Mouse (Mus musculus) cerebellum, postnatal 10 days (tissue): Measurements from ENCODE around the gene Nudcd3.
A peak's percentile ranks its signal among the peaks of the same experiment; 100 is the strongest.

ENCODE experiments used
- DNase-seq, 2 experiments: peaks; one replicate each; pipeline ENCODE4 v3.0.0; 2021; ENCODE audit warnings: mixed read lengths in 2 of 2

Nudcd3 gene

DNA sequence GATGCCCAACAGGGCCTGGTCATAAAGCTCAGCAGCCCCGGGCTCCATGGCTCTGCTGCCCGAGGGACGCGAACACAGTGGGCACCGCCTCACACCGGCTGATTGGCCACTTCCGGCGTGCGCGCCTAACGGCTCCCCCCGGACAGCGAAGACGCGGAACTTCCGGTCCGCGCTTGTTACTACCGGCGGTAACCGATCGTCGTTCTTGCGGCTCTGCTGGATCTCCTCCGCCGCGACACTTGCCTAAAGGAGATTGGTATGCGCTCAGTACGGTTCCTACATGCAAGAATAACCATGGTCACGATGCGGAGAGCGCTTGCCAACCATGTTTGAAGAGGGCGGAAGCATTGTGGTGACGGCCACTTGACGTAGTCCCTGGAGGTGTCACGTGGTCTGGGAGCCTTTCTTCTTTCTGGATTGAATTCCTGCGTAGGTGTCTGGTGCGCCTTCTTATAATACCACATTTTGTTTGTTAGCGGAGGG is at the start of gene Nudcd3:
TSS of gene Nudcd3 (minus strand) at position 329 of the 483 bp plus-strand sequence.
- peak; percentile 93 to 94 for DNase-seq

DNA sequence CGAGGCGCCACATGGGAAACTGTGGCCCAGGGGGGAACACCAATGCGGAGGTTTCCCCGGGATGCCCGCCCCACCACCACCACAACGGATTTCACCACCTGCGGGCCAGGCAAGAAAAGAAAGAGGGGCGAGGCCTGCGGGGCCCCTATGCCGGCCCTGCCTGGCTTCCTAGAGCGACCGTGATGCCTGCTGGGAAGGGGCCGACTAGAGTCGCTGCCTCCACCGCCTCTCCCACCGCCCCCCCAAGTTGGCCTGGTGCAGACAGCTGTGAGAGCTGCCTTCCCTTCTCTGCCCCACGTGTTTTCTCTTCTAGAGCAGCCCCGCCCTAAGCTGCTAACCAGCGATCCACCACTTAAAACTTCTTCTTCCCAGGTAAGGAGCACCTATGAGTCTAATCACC is 44.5 kb upstream of the Nudcd3 start:
- DNase-seq: no peak

DNA sequence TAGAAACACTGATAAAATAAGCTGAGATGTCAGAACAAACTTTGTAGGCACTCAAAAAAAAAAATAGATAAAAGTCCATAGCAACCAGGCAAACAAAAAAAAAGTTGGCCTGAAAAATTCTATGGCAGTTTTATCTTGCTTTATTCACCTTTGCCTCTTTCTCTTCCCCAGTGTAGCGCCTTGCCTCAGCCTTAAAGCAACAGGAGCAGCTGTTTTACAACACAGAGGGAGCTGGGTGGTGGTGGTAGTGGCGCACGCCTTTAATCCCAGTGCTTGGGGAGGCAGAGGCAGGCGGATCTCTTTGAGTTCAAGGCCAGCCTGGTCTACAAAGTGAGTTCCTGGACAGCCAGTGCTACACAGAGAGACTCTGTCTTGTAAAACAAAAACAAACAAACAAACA is 32.8 kb upstream of the Nudcd3 start:
- no peak for DNase-seq

DNA sequence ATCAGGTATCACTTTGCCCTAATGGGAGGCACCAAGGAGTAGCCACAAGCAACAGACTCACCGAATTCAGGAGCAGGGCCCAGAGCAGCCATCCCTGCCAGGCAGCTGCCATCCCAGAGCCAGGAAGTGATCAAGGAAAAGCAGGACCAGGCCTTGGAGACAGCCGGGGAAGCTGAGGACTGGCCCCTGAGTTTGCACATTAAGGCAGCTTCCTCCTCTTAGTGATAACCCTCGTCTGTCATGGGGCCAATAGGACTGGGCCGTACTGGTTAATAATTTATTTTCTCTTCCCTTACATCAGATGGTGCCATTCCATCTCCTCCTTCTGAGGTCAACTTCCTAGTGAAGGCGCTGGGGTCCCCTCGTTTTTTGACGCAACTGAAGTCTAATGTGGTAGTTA is 29.8 kb upstream of the Nudcd3 start, which contains the start of gene Npc1l1:
TSS of gene Npc1l1 (minus strand) at position 132 of the 400 bp plus-strand sequence.
- DNase-seq: no peak

DNA sequence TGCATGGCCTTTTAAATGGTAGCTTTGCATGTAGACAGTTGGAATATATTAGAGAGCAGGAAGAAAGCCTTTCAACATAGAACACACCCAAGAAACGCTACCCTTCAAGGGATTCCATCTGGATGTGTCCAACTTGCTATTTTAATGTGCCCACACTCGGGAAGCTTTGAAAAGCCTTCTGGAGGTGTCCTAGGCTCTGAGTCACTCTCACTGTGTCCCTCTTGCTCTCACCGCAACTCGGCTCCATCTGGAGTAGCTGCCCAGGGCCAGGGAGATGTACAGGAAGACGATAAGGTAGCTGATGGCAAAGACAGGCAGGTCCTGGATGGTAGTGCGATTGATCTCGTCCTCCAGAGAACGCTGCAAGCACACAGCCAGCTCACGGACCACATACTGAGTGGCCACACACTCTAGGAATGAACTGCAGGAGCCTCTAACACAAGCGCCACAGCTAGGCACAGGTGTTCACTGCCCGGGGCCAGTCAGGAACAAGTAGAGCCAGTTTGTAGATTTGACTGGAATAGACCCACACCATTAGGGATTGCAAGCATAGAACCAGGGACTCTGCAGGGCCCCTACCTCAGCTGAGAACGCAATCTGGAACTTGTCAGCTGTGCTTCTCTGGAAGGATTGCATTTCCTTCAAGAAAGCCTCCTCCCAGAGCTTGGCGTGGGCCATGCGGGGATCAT is 24.5 kb upstream of the Nudcd3 start:
- DNase-seq: no peak

DNA sequence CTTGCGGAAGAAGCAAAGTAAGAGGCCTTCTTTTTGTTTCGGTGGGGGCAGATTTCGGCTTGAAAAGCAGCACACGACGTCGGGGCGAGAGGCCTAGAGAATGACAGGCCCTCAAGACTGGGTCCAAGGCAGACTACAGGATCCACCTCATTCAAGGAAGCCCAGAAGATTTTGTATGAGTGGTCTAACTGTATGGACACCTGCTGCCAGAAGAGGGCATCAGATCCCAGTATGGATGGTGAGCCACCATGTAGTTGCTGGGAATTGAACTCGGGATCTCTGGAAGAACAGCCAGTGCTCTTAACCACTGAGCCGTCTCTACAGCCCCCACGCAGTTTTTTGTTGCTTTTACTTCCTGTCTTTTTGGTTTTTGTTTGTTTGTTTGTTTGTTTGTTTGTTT is 22.0 kb upstream of the Nudcd3 start:
- DNase-seq: no peak

DNA sequence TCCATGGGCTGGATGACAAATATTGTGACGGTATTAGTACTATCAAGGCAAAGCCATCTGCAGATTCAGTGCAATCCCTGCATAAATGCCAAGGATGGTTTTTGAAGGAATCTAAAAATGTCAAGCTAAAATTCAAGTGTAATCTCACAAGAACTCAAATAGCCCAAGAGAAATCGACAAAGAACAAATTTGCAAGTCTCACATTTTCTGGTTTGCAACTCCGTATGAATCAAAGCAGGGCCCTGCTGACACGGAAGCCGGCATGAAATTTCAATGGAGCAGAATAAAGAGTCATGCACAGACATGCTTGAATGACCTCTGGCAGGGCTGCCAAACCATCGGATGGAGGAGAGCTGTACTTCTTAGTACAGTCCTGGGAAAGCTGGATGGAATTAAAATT is 19.8 kb upstream of the Nudcd3 start:
- DNase-seq: peak; percentile 45 to 55

DNA sequence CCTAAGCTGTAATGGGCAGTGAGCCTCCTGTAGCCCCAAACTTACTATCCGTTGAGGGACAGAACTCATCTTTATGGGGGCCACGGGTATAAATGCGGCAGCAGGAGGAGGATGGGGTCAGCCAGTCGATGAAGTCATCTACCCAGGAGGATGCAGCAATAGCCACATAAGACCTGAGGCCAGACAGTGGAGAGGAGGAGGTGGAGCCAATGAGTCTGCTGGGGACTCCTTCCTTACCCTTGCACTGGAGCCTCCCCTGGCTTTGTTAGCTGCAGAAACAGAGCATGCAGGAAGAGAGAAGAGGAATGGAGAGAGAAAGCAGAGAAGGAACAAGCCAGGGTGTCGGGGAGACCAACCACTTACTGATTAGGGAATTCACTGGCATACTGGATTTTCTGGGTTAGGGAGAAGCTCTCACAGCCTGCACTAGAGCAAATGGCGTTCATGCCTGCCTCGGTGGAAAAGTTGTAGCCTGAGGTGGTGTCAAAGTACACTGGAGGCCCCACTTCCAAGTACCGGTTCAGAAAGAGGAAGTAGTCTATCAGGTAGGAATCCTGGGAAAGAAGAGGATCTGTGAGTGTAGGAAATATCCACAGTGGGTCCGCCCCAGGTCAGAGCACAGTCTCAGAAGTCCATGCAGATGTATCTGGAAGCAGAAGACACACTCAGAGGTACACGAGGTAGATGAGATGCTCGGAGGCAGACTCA is 18.1 kb upstream of the Nudcd3 start:
- DNase-seq: no peak

DNA sequence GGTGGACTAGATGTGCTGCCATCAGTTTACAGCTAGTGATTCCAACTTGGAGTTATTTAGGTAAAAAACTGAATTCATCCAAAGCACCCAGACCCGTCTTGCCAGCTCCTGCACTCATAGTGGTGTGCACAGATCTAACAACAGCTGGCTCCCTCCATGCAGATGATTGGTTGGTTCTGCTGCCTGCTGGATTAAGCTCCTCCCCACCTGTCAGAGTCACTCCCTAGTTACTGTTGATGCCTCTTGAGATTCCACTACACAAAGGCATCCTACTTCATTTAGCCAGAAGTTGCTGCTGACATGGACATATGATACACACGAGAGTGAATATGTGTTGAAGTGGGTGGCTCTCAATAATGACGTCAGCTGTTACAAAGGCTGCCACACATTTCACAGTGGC is 16.6 kb upstream of the Nudcd3 start:
- DNase-seq: no peak

DNA sequence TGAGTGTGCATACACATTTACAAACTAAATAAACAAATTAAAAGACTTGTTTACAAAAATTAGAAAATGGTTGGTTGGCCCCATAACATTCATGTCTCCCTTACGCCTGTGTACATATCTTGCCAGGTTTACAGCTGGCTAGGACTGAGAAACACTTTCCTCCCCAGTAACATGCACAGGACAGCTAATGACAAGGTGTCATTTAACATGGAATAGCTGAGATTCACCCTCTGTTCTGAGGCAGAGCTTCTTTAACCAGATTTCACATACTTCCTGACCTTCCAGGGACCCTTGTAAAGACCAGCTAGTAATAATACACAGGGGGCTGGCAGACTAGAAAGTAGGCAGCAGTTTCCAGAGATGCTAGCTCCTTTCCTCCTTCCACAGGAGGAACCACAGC is 7.9 kb upstream of the Nudcd3 start:
- DNase-seq: no peak

DNA sequence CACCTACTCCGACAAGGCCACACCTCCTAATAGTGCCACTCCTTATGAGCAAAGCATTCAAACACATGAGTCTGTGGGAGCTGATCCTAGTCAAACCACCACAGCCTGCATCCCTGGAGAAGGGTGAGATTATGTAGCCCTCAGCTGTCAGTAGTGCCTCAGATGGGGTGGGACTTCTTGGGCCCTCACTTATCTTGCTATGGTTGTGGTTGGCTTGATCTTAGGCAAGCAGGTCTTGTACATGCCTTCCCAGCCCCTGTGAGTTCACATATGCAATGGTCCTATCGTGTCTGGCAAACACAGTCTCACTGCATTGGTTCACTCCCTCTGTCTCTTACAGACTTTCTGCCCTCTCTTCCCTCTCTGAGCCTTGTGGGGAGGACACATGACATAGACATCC is 6.9 kb upstream of the Nudcd3 start:
- no peak for DNase-seq

DNA sequence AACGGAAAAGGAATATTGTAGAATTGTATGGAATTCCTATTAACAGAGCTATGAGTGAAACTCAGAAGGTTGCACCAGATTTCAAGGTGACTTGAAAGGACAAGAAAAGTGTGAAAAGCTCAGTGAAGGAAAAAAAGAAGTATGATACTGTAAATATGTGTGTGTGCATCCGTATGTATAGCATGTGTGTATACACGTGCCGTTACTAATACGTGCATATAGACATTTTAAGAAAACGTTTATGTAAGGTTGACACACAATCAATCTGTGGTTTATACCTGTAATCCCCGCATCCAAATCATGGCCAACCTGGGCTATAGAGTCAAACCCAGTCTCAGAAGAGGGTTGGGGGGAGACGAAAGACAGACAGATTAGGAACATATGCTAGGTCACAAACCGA is 355 bp upstream of the Nudcd3 start:
- DNase-seq: no peak

DNA sequence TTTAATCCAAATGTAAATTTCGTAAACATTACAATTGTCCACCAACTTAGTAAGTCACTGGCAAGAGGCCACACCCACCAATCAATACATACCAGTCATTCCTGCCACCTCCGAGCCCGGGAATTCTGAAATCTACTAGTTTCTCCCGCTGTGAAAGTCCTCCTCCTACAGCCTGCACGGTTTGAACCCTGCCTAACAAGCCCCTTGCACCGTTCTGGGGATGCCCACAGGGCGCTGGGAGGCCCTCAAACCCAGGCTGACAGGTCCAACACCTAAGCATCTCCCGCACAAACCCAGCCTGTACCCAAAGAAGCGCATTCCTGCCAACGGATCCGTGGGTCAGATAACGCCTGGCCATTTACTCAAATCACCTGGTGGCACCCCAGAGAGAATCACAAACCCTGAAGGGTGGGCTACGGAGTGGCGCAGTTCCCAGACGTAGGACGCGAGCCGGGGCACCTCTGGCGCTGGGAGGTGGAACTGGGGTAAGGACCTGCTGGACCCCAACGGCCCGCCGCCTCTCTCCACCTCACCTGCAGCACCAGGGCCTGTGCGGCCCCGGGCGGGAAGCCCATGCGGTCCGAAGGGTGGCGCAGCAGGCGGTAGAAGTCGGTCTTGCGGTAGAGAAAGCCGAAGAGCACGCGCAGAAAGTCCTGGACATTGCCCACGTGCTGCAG is 667 bp downstream of the Nudcd3 start, which contains the start of gene A730071L15Rik:
TSS of gene A730071L15Rik (plus strand) at position 620 of the 677 bp plus-strand sequence.
- peak in 1 of 2 experiments; percentile 22 for DNase-seq

DNA sequence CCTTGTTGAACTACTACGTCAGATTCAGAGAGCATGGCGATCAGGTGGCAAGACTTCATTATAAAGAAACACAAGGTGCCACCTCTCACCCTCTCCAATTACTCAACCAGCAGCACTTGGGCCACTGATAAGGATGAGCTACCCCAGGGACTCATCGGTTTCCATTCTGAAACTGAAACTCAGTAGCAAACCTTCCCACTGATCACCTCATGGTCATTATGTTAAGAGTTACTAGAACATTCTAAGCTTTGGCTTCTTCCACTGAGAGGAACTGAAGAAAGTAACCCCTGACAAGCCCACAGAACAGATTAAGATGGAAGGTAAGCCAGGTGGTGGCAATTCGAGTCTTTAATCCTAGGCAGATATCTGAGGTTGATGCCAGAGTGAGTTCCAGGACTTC is 1.8 kb downstream of the Nudcd3 start:
- no peak for DNase-seq

DNA sequence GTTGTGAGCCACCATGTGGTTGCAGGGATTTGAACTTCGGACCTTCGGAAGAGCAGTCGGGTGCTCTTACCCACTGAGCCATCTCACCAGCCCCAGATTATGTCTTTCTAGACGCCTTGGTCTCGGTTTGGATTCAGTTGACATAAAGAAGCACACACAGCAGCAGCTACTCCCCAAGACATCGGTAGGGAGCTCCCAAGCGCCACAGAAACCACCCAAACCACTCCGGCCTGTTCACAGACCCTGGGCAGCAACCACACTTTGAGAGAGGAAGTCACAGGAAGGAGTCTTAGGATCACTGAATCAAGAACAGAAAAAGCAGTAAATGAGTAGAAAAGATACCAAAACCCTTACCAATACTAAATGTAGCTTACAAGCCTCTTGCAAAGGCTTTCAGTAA is 3.4 kb downstream of the Nudcd3 start:
- DNase-seq: no peak

DNA sequence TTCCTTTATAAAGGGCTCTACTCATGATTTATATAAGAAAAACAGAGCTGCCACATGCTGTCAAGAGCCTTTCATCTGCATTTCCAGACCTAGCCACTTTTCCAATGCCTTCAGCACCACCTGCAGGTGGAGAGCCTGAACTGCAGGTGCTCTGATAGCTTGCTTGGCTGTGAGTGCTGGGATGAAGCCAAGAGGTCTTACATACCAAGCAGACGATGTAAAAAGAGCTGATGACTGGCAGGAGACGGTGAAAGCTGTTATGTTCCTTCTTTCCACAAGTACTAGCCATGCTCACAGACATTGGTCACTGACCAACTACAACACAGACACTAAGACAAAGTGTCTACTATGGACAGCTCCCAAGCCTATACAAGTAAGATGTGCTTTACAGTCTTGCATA is 12.3 kb downstream of the Nudcd3 start:
- peak; percentile 97 to 99 for DNase-seq

DNA sequence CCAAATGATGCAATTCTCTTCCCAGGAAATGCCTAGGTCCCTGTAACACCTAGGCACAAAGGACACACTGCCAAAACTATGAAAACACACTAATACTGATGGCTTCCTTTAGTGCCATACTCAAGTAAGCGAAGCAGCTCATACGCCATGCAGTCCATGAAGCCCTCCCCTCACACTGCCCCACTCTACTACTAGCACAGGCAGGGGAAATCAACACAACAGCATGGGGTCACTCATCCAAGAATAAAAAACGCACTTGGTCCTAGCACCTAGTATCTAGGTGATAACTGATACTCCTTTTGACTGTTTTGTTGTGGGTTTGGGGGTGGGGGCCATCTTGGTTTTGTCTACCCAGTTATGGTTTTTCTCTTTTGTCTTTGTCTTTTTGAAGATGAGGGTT is 12.8 kb downstream of the Nudcd3 start:
- no peak for DNase-seq

DNA sequence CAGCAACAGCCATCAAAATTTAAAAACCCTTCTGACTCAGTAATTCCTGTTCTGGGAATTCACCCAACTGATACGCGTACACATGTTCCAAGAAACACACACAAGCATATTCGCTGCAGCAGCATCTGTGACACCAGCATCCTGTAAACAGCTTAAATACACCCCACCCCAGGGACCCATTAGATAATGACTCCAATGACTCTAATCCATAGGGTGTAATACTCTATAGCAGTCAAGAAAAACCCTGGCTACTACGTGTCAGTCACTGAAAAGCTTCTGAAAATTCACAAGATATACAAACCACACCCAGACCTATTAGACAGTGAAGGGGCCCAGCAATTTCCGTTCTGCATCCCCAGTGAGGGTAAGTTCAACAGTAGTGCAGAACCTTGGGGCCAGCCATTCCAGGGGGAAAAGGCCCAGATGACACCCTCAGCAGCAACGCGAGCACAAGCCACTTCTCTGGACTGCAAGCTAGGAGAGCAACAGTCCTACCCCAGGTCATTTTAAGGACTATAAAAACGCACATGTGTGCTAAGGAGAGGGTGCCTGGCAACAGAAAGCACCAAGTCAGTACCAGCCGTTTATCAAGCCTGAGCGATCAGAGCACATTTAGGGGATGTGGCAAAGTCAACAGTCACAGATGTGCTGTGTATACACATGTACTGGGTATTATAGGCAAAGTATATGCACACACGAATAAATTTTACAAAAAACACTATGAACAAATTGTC is 15.8 kb downstream of the Nudcd3 start:
- DNase-seq: no peak

DNA sequence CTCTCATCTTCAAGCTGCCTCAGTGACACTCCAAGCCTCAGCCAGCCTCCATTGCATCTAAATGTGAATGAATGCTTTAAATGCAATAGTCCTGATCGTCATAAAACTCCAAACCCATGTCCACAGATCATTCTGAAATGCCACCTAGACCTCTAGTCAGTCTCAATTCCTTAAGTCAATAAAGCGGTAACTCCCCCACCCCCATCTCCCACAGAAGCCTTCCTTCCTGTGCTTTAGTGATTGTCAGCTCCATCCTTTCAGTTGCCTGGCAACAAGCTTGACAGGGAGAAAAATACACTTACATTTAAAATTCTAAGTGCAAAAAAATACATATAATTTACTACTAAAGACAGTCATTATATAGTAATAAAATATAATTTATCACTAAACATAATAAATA is 17.0 kb downstream of the Nudcd3 start:
- DNase-seq: no peak

DNA sequence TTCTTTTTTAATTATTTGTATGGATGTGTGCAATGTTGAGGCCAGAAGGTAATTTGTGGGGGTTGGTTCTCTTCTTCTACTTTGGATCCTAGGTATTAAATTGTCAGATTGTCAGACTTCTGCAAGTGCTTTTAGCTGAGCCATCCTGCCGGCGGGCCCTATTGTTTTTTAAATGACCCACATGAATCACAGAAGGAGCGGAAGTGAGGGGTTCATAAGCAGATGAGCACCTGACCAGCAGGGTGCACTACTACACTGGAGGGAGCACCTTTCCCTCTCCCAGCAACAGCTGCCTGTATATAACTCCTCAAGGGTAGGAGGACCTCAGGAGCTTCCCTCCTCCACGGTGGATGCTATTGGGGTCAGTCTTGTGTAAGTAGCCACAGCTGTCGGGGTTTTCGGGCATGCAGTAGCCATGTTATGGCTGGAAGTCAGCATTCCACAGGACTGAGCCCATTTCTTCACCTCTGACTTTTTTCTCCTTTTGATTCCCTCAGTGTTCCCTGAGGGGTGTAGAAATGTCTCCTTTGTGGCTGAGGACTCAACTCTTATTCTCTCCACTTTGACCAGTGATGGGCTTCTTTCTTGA is 19.3 kb downstream of the Nudcd3 start:
- no peak for DNase-seq

DNA sequence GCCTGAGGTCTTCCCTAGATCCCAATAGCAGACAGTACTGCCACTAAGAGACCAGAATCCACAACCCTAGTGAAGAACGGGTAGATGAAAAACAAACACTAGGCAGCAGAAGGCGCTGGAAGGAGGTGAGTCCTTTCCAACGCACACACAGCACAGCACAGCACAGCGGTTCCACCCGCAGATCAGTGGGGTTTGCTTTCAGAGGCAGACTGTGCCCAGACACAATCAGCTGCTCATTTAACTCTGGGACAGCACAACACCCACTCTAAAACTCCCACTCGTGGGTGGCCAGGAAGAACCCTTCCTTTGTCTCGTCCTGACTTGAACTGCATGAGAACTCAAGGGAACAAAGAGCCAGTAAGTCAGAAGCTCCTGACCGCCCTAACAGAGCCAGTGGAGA is 21.0 kb downstream of the Nudcd3 start:
- no peak for DNase-seq

DNA sequence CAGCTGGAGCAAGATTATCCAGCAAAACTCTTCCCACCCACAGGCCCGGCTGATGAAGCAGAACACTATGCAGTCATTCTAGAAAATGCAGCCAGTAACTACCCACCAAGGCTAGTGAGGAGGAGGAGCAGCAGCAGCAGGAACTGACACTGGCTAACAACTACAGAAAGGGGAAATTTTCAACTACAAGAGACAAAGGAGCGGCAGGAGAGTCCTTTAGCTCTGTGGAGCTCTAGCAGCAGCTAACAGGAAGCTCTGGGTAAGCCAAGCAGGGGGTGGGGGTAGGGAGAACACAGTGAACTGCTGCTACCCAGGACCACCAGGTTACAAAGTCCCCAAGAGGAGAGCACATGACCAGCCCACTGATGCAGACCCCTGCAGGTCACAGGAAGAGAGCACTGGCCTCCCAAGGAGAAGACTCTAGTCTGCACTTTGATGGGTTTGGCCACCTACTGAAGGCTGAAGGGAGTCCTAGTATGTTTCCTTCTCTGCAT is 21.5 kb downstream of the Nudcd3 start:
- DNase-seq: no peak
